ENCODE assay signal across 38 mouse cellular contexts in the genomic region with DNA sequence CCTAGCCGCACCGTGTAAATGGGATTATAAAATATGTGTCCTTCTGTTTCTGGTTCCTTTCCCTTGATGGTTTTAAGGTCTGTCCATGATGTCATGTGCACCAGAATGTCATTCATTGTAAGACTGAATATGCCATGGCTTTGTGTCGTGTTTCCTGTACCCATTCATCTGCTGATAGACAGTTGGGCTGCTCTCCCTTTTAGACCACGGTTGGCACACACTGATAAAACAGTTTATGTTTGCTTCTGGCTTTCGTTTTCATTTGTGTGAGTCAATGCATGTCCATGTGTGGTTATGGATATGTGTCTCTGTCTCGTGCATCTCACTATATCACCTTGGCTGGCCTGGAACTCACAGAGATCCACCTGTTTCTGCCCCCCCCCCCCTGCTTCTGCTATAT. TPM values are rescaled to one million over a fixed set of nuclear protein-coding genes. Genes with fewer than 3 reads are reported as not detected.
DNase-seq lines count a peak whose midpoint lies in the region; ATAC-seq and TF ChIP-seq lines count a peak whose summit lies in the region.
"Had no signal": no experiment of that assay in that cellular context is flagged by ENCODE, and none has a peak within 500 bp of the region (broad histone marks: within the 10 kb centered on the region; RNA-seq: fewer than 3 reads in every experiment).

No protein-coding gene starts in this region.

- WGBS in liver, embryonic 14.5 days (ENCODE audit: insufficient replicate concordance) = 34% methylated on average over 6 of the region's 6 CpGs

- H3K4me3 ChIP-seq in megakaryocyte, embryonic 14.5 days (replicated peaks) = peak overlapping the region; percentile 70
- H3K4me3 ChIP-seq in liver, embryonic 14.5 days (ENCODE audit: insufficient read depth in 1 of 2, low read depth in 2 of 2, low read length in 2 of 2) = no peak overlapping the region
- H3K4me3 ChIP-seq: hindbrain, embryonic 13.5 days; limb, embryonic 10.5 days; limb, embryonic 15.5 days; lung, embryonic 15.5 days; myocyte; neural tube, embryonic 12.5 days had no signal

- no peak overlapping the region for H3K4me2 ChIP-seq in liver, embryonic 14.5 days (ENCODE audit: low read depth)
- H3K4me2 ChIP-seq: heart, embryonic 11.5 days; hindbrain, embryonic 13.5 days; limb, embryonic 15.5 days; lung, embryonic 15.5 days; midbrain, embryonic 11.5 days; neural tube, embryonic 12.5 days had no signal

- H3K9ac ChIP-seq in liver, embryonic 14.5 days (replicated peaks) = no peak overlapping the region
- H3K9ac ChIP-seq: hindbrain, embryonic 13.5 days; limb, embryonic 15.5 days; lung, embryonic 15.5 days; neural tube, embryonic 12.5 days had no signal

- peaks cover 13% of the 10 kb centered on the region for H3K36me3 ChIP-seq in megakaryocyte, embryonic 14.5 days (replicated peaks; ENCODE audit: low read length)
- H3K36me3 ChIP-seq in liver, embryonic 14.5 days (replicated peaks; ENCODE audit: control insufficient read depth, insufficient read depth, low read depth) = no peaks in the 10 kb centered on the region
- H3K36me3 ChIP-seq: hindbrain, embryonic 13.5 days; limb, embryonic 10.5 days; limb, embryonic 15.5 days; lung, embryonic 15.5 days; neural tube, embryonic 12.5 days had no signal

- ATAC-seq in megakaryocyte, adult 5-6 weeks (ENCODE audit: poor library complexity, severe bottlenecking) = no peak
- ATAC-seq in erythroid progenitor cell, adult 5-6 weeks (replicated peaks; ENCODE audit: low FRiP score, poor library complexity, severe bottlenecking) = peak; percentile 35; the same call in 1 of the 2 replicates
- peak; percentile 52 for ATAC-seq in liver, embryonic 14.5 days (ENCODE audit: insufficient read depth)
- ATAC-seq in megakaryocyte-erythroid progenitor cell, adult 5-6 weeks (replicated peaks; ENCODE audit: low FRiP score, low TSS enrichment, poor library complexity, severe bottlenecking) = peak; percentile 87
- ATAC-seq: CD4-positive, CD25-positive, alpha-beta regulatory T cell, adult 4 months; forebrain, embryonic 14.5 days; intestine, postnatal 0 days had no signal

- peak; percentile 17; the same call in 1 of the 2 replicates for TF ChIP-seq EP300 in liver, embryonic 14.5 days (IDR thresholded peaks at IDR 0.05; ENCODE audit: low read depth)

- H3K27ac ChIP-seq in liver, embryonic 14.5 days = no peak overlapping the region
- H3K27ac ChIP-seq: hindbrain, embryonic 13.5 days; limb, embryonic 10.5 days; limb, embryonic 15.5 days; lung, embryonic 15.5 days; neural tube, embryonic 12.5 days; stomach, postnatal 0 days had no signal

- DNase-seq in liver, embryonic 14.5 days (ENCODE audit: low read depth in 3 of 3, low spot score in 3 of 3) = no peak
- DNase-seq in frontal cortex, postnatal 10 days (ENCODE audit: low spot score in 2 of 2) = no peak
- DNase-seq in heart, adult 9 months (ENCODE audit: low spot score in 2 of 2) = no peak
- no peak for DNase-seq in layer of hippocampus, postnatal 10 days (ENCODE audit: low spot score in 2 of 2)
- DNase-seq: adrenal gland, postnatal 36 days; cerebellum, adult 9-11 months; gastrocnemius, postnatal 14 days; heart, adult 11 months; heart, postnatal 4 days; kidney, adult 9 months; kidney, postnatal 10 days; lung, postnatal 36 days; right cerebral cortex, adult 18-20 months; spleen, adult 18-20 months; thymus, adult 18-20 months; thymus, postnatal 4 days had no signal

- no peaks in the 10 kb centered on the region for H3K27me3 ChIP-seq in megakaryocyte, embryonic 14.5 days (replicated peaks)
- H3K27me3 ChIP-seq in liver, embryonic 14.5 days (ENCODE audit: control insufficient read depth, insufficient read depth, low read length) = no peaks in the 10 kb centered on the region; the same call in 1 of the 2 replicates

- H3K9me3 ChIP-seq in megakaryocyte, embryonic 14.5 days = no peaks in the 10 kb centered on the region
- no peaks in the 10 kb centered on the region for H3K9me3 ChIP-seq in liver, embryonic 14.5 days (ENCODE audit: control insufficient read depth, low read length)
- H3K9me3 ChIP-seq: hindbrain, embryonic 13.5 days; limb, embryonic 10.5 days; limb, embryonic 15.5 days; lung, embryonic 15.5 days; neural tube, embryonic 12.5 days had no signal

- H3K4me1 ChIP-seq in megakaryocyte, embryonic 14.5 days = peaks cover 80% of the 10 kb centered on the region
- H3K4me1 ChIP-seq in liver, embryonic 14.5 days (replicated peaks; ENCODE audit: control insufficient read depth in 2 of 2, insufficient read depth in 2 of 2, low read length in 1 of 2) = peaks cover 0 to 17% of the 10 kb centered on the region in 2 experiments; a peak in 2 of 4 replicates
- H3K4me1 ChIP-seq: hindbrain, embryonic 13.5 days; limb, embryonic 15.5 days; neural tube, embryonic 12.5 days had no signal

- TF ChIP-seq CTCF in liver, embryonic 14.5 days (IDR thresholded peaks at IDR 0.05; ENCODE audit: low read depth) = no peak

RNA-seq across cellular contexts. Expression of a gene that starts 5.9 kb away (rescaled TPM):
- 398 and 732 TPM in 2 replicates for polyA plus RNA-seq in megakaryocyte, embryonic 14.5 days (2012; ENCODE audit: insufficient read depth, low replicate concordance)
- 74.4 and 86.1 TPM in 2 replicates for total RNA-seq in megakaryocyte, adult 5-6 weeks (2015)
- 415 and 428 TPM in 2 replicates for total RNA-seq in megakaryocyte, adult 5-6 weeks (2017)
- 9.2 and 11.9 TPM in 2 replicates for total RNA-seq in erythroid progenitor cell, adult 5-6 weeks (2015; ENCODE audit: low replicate concordance)
- 39.5 and 42.1 TPM in 2 replicates for total RNA-seq in erythroid progenitor cell, adult 5-6 weeks (2017; ENCODE audit: low replicate concordance)
- 12.6 and 26.4 TPM in 2 replicates for polyA plus RNA-seq in liver, embryonic 14.5 days (2012; rRNA removed)
- polyA plus RNA-seq in liver, embryonic 14.5 days (2014; fragmentation: Nextera tagmentation; extraction: Ambion mirVana) = 18.3 and 23.8 TPM in 2 replicates
- total RNA-seq in megakaryocyte-erythroid progenitor cell, adult 5-6 weeks (2014; fragmentation: Nextera tagmentation) = 12.5 and 40.1 TPM in 2 replicates
- 27.3 and 67.9 TPM in 2 replicates for total RNA-seq in megakaryocyte-erythroid progenitor cell, adult 5-6 weeks (2017)
- 1 to 10 TPM; 3.3 to 3.8 TPM for total RNA-seq in layer of hippocampus, postnatal 10 days (2021)

RNA-seq across cellular contexts. Expression of a gene that starts 25.8 kb away (rescaled TPM):
- polyA plus RNA-seq in megakaryocyte, embryonic 14.5 days (2012; ENCODE audit: insufficient read depth, low replicate concordance) = 11.7 and 61.2 TPM in 2 replicates
- 29.1 and 30.6 TPM in 2 replicates for total RNA-seq in megakaryocyte, adult 5-6 weeks (2015)
- 13.3 and 14.7 TPM in 2 replicates for total RNA-seq in megakaryocyte, adult 5-6 weeks (2017)
- total RNA-seq in erythroid progenitor cell, adult 5-6 weeks (2015; ENCODE audit: low replicate concordance) = 5.4 and 8.3 TPM in 2 replicates
- 2.6 and 8.3 TPM in 2 replicates for total RNA-seq in erythroid progenitor cell, adult 5-6 weeks (2017; ENCODE audit: low replicate concordance)
- 8.9 and 21.2 TPM in 2 replicates for polyA plus RNA-seq in liver, embryonic 14.5 days (2012; rRNA removed)
- polyA plus RNA-seq in liver, embryonic 14.5 days (2014; fragmentation: Nextera tagmentation; extraction: Ambion mirVana) = 56.8 and 59.6 TPM in 2 replicates
- total RNA-seq in megakaryocyte-erythroid progenitor cell, adult 5-6 weeks (2014; fragmentation: Nextera tagmentation) = 55.7 and 74.9 TPM in 2 replicates
- 27.2 and 31.5 TPM in 2 replicates for total RNA-seq in megakaryocyte-erythroid progenitor cell, adult 5-6 weeks (2017)
- total RNA-seq in layer of hippocampus, postnatal 10 days (2021) = 10 to 100 TPM; 28.5 to 29.6 TPM

RNA-seq across cellular contexts. Expression of a gene that starts 26.0 kb away (rescaled TPM):
- polyA plus RNA-seq in megakaryocyte, embryonic 14.5 days (2012; ENCODE audit: insufficient read depth, low replicate concordance) = 10.1 and 36.5 TPM in 2 replicates
- total RNA-seq in megakaryocyte, adult 5-6 weeks (2015) = 47.7 and 48.0 TPM in 2 replicates
- 42.1 and 55.3 TPM in 2 replicates for total RNA-seq in megakaryocyte, adult 5-6 weeks (2017)
- 3.2 and 5.0 TPM in 2 replicates for total RNA-seq in erythroid progenitor cell, adult 5-6 weeks (2015; ENCODE audit: low replicate concordance)
- 4.6 and 8.3 TPM in 2 replicates for total RNA-seq in erythroid progenitor cell, adult 5-6 weeks (2017; ENCODE audit: low replicate concordance)
- polyA plus RNA-seq in liver, embryonic 14.5 days (2012; rRNA removed) = 13.2 and 21.3 TPM in 2 replicates
- 21.6 and 23.1 TPM in 2 replicates for polyA plus RNA-seq in liver, embryonic 14.5 days (2014; fragmentation: Nextera tagmentation; extraction: Ambion mirVana)
- 35.9 and 38.8 TPM in 2 replicates for total RNA-seq in megakaryocyte-erythroid progenitor cell, adult 5-6 weeks (2014; fragmentation: Nextera tagmentation)
- 42.1 and 45.4 TPM in 2 replicates for total RNA-seq in megakaryocyte-erythroid progenitor cell, adult 5-6 weeks (2017)
- total RNA-seq in layer of hippocampus, postnatal 10 days (2021) = 10 to 100 TPM; 18.6 to 21.9 TPM

RNA-seq across cellular contexts. Expression of a gene that starts 32.8 kb away (rescaled TPM):
- 0.17 TPM in 1 of 2 replicates, not detected in the other for polyA plus RNA-seq in megakaryocyte, embryonic 14.5 days (2012; ENCODE audit: insufficient read depth, low replicate concordance)
- total RNA-seq in megakaryocyte, adult 5-6 weeks (2015) = 0.21 TPM in 1 of 2 replicates, not detected in the other
- not detected in 2 replicates for total RNA-seq in megakaryocyte, adult 5-6 weeks (2017)
- not detected in 2 replicates for total RNA-seq in erythroid progenitor cell, adult 5-6 weeks (2015; ENCODE audit: low replicate concordance)
- total RNA-seq in erythroid progenitor cell, adult 5-6 weeks (2017; ENCODE audit: low replicate concordance) = not detected in 2 replicates
- polyA plus RNA-seq in liver, embryonic 14.5 days (2012; rRNA removed) = not detected in 2 replicates
- not detected in 2 replicates for polyA plus RNA-seq in liver, embryonic 14.5 days (2014; fragmentation: Nextera tagmentation; extraction: Ambion mirVana)
- total RNA-seq in megakaryocyte-erythroid progenitor cell, adult 5-6 weeks (2014; fragmentation: Nextera tagmentation) = not detected in 2 replicates
- 1.2 TPM in 1 of 2 replicates, not detected in the other for total RNA-seq in megakaryocyte-erythroid progenitor cell, adult 5-6 weeks (2017)
- not detected for total RNA-seq in layer of hippocampus, postnatal 10 days (2021)
- total RNA-seq: adrenal gland, adult 18-20 months; adrenal gland, postnatal 36 days; gastrocnemius, postnatal 14 days; heart, postnatal 4 days; left cerebral cortex, postnatal 10 days; midbrain, postnatal 0 days had no signal
- polyA plus RNA-seq: CD4-positive, CD25-positive, alpha-beta regulatory T cell, adult 4 months; embryonic facial prominence, embryonic 14.5 days; forebrain, embryonic 14.5 days; frontal cortex, adult 2 months; heart, embryonic 11.5 days; heart, embryonic 16.5 days; hindbrain, embryonic 13.5 days; intestine, postnatal 0 days; limb, embryonic 10.5 days; limb, embryonic 15.5 days; lung, embryonic 15.5 days; midbrain, embryonic 11.5 days; midbrain, postnatal 0 days; myocyte; neural tube, embryonic 12.5 days; stomach, postnatal 0 days had no signal
